Mouse (Mus musculus): Measurements from ENCODE around the gene Asb9. TPM values are rescaled to one million over a fixed set of nuclear protein-coding genes. Genes with fewer than 3 reads are reported as not detected.

Gene Asb9
- not detected for polyA plus RNA-seq (2017; shearing (Covaris generic))

- ATAC-seq: no peak
Observed at GRCm38 (mm10) chrX:164505709-164506498, at the start of gene Asb9. TSS of gene Asb9 (plus strand) at chrX:164506327.

GRCm38 (mm10) chrX:164459205-164459878 is 46.8 kb upstream of the Asb9 start:
- no peak for ATAC-seq

GRCm38 (mm10) chrX:164502258-164502657 is 3.9 kb upstream of the Asb9 start:
- no peak for ATAC-seq

GRCm38 (mm10) chrX:164507068-164507467 is 941 bp downstream of the Asb9 start:
- ATAC-seq: no peak

GRCm38 (mm10) chrX:164508728-164509127 is 2.6 kb downstream of the Asb9 start:
- no peak for ATAC-seq

- ATAC-seq: no peak
Observed at GRCm38 (mm10) chrX:164522138-164522537, 16.0 kb downstream of the Asb9 start.

GRCm38 (mm10) chrX:164526566-164526965 is 20.4 kb downstream of the Asb9 start:
- no peak for ATAC-seq

GRCm38 (mm10) chrX:164541436-164542317 is 35.5 kb downstream of the Asb9 start:
- ATAC-seq: no peak

- ATAC-seq: no peak
Observed at GRCm38 (mm10) chrX:164570195-164570594, 64.1 kb downstream of the Asb9 start.

GRCm38 (mm10) chrX:164576967-164577366 is 70.8 kb downstream of the Asb9 start:
- ATAC-seq: no peak

Other genes with a start within 250 kb of the Asb9 start
- not detected for gene Bmx, start 248.1 kb upstream of the Asb9 start, polyA plus RNA-seq (2017; shearing (Covaris generic))
- not detected for gene Pir, start 237.0 kb upstream of the Asb9 start, polyA plus RNA-seq (2017; shearing (Covaris generic))
- not detected for gene Vegfd, start 132.9 kb upstream of the Asb9 start, polyA plus RNA-seq (2017; shearing (Covaris generic))
- gene Piga, start 86.5 kb upstream of the Asb9 start, polyA plus RNA-seq (2017; shearing (Covaris generic)): 1 to 10 TPM; 6.6 to 8.2 TPM
- not detected for gene Asb11, start 69.3 kb upstream of the Asb9 start, polyA plus RNA-seq (2017; shearing (Covaris generic))

All from activated CD4-positive, CD25-positive, alpha-beta regulatory T cell, adult 4 months (primary cell).